Mouse (Mus musculus) adipocyte (in vitro differentiated cells): Measurements from ENCODE around the gene Gramd4.
A peak's percentile ranks its signal among the peaks of the same experiment; 100 is the strongest.

Source experiments
- DNase-seq: peaks from one replicate; pipeline ENCODE4 v3.0.0-alpha.2; 2016; ENCODE audit warnings: low spot score

Gene Gramd4

DNA sequence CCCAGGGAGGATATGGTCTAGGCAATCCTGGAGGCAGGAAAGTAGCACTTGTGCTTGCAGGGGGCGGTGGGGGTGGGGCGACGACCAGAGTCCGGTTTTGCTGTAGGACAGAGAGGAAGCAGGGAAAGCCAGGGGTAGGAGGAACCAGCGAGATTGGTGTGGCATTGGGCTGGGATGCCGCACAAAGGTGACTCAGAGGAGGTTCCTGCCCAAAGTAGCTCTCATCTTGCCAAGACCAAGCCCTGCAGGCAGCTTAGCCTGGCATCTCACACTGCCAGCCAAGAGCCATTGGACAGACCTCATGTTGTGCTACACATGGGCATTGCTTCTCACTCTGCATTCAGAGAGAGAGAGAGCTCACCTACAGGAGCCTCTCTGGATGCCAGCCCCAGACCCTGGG, at the start of gene Gramd4:
Gene Gramd4, plus strand, starts transcription at position 283 of the 400 bp plus-strand sequence.
- peak; percentile 73 for DNase-seq

DNA sequence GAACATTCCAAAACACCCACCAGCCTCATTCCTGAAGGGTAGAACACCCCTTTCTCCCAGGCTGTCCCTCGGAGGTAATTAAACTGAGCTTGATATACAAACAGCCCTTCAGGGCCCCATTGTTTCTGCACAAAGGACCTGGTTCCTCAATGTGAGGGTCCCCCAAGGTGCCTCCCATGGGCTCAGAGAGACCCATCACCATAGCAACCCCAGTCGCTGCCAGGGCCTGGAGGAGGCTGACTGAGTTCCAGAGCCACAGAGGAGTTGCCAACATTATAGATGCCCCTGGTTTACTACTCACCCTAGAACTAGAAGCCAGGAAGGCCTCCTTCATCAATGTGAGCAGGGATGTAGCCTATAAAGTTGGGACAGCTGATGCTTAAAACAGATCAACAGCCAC, 44.4 kb upstream of the Gramd4 start:
- no peak for DNase-seq

DNA sequence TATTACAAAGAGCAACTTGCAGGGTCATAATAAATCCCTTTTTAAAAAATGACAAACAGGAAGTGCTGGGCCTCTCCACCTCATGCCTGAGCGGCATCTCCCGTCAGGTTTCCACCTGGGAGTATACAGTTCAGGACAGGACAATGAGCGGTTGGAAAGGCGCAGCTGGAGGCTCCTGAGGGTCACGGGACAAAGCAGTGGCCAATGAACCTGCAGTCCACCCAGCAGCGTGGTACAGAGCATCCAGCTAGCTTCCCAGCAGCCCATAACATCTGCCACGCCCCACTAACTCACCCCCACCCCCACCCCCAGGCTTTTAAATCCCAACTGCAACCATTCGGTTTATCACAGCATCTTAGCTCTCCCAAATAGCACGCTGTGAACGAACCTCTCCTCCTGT, 43.8 kb upstream of the Gramd4 start:
- no peak for DNase-seq

- no peak for DNase-seq
These were observed 42.5 kb upstream of the Gramd4 start for GRCm38 (mm10) chr15:86015026-86015425.

DNA sequence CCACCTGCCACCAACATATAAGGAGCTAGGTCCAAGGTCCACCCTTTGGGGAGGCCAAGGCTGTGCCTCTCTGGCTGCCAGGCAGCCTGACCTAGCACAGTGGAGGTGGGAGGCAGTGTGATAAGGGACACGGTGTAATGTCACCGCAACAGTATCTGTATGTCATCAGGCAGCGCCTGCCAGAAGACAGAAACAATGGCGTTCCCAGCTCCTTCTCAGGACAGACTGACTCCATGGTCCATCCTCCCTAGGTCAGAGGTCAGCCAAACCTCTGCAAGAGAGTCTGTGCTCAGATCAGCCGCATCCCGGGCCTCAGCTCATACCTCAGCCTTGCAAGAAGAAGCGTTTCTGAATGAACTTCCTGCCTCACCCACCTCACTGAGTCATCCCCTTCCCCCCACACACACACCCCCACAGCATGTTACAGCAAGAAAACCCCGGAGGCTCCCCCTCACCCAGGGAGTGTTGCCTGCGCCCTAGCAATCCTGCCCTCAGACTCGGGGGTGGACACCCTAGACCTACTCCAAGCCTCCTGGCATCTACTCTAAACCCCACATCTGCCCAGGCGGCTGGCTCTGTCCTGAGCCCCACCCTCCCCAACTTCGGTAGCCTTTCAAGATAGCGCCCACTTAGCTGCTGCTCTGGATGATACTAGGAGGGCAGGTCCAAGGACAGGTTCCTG, 41.5 kb upstream of the Gramd4 start:
- DNase-seq = no peak

GRCm38 (mm10) chr15:86017336-86017735, 40.2 kb upstream of the Gramd4 start:
- DNase-seq = no peak

- no peak for DNase-seq
These were observed 38.6 kb upstream of the Gramd4 start for GRCm38 (mm10) chr15:86018753-86019512.

DNA sequence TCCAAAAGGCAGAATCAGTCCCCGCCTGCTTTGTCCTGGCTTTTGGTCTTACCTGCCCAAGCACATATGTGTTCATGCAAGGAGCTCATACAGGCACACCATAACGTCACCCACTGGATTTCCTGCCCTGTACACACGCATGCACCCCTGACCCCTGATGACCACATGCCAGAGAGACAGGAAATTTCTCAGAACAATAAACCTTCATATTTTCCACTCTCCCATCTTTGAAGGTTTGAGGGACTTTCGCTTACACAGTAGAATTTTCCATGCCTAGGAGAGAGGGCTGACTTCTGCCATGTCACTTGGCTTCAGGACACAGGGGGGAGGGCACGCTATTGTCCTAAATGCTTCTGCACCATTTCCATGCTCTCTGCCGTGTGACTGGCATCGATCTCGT, 37.5 kb upstream of the Gramd4 start:
- DNase-seq = no peak

GRCm38 (mm10) chr15:86021301-86021700, 36.2 kb upstream of the Gramd4 start:
- no peak for DNase-seq

DNA sequence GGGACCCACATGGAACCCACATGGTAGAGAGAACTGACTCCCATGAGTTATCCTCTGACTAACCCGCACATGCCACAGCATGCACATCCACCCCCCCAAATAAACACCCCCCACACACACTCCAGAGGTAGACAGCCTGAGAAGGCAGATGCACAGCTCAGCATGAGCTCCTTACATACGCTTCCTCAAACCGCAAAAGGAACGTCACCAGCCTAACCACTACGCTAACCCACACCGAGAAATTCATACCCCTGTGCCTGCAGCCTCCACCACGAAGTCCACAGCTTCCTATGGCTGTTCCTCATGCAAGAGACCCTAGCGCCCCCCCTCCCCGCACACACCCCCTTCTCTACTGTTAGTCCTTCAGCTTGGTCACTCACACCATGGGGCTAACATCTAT, 35.5 kb upstream of the Gramd4 start:
- DNase-seq = no peak

DNA sequence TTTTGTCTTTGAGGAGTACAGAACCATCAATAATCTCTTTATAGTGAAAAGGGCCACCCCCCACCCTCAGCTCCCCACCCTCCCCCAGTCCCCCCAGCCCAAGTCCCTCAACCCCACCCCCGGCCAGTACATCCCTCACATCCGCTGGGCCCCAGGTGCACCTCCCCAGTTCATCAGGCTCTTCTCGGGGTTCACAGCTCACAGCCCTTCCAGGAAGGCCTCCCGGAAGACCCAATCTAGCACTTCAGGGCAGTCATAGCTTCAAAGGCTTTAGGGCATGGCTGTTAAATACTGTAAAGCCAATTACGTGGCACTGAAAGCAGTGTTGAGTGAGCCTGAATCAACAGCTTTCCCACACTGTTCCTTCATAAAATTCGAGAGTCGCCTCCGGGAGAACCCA, 29.6 kb upstream of the Gramd4 start:
- DNase-seq = no peak

GRCm38 (mm10) chr15:86029981-86030380, 27.5 kb upstream of the Gramd4 start:
- DNase-seq = no peak

DNA sequence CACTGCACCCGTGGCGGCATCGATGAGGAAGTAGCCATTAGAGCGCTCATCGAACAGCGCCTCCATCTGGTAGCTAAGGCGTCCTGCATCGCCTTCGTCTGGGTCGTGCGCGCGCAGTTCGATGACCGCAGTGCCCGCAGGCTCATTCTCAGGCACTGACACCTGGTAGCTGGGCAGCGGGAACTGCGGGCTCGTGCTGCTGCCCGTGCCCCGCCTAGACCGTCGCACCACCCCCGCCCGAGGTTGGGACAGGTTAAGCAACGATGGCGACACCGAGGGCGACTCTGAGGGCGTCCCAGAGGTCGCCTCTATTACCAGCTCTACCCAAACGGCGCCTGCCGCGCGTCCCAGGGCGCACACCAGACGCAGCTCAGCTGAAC, 24.7 kb upstream of the Gramd4 start:
- no peak for DNase-seq

- DNase-seq = no peak
These were observed 24.2 kb upstream of the Gramd4 start, which contains the start of gene Celsr1 for GRCm38 (mm10) chr15:86033191-86033841. Gene Celsr1 (minus strand): TSS chr15:86033777.

DNA sequence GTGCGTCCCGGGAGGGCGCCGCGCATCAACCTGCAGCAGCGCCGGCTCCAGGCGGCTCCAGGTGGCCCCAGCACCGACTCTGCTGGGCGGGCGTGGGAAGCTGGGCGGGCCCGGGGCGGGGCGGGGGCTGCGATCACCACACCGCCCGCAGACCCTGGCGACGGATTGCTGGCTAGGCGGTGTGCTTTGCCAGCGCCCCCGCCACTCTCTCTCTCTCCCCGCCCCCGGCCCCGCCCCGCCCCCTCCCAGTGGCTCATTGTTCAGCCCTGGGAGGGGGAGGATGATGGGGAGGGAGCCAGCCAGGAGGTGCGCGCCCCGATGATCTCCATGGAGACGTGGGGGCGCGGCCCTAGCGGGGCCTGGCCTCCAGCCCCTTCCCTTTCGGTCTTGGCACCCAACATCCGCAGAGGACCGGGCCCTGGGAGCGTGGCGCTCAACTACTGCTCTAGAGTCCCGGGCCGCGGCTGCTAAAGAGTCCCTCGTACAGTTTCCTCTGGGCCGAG, 23.4 kb upstream of the Gramd4 start:
- DNase-seq = no peak

DNA sequence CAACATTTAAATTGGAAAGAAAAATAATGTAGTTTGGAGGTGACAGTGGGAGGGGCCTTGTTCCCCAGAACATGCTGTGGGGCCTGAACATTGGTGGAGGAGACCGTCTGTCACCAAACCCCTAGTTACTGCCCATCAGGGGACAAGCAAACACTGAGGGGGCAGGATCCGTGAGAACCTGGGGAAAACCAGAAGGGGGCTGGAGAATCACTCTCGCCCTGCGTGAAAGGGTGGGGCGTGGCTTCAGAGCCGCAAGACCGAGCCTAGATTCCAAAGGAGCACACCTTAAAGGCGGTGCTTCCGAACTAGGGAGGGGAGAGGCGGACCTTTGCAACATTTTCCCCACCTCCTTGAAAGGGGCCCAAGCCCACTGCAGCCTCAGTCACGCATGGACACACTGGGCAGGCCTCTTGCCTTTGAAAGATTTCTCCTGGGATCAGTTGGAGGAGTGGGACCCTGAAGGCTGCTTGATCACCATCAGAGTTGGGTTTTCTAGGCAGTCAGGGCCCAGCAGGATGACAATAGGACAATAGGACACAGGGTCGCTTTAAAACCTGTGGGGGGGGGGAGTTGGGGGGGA, 22.6 kb upstream of the Gramd4 start:
- DNase-seq = no peak

GRCm38 (mm10) chr15:86035913-86036312, 21.6 kb upstream of the Gramd4 start:
- no peak for DNase-seq

GRCm38 (mm10) chr15:86038802-86039201, 18.7 kb upstream of the Gramd4 start:
- peak; percentile 71 for DNase-seq

GRCm38 (mm10) chr15:86041421-86041820, 16.1 kb upstream of the Gramd4 start:
- DNase-seq = peak; percentile 23

- no peak for DNase-seq
These were observed 15.1 kb upstream of the Gramd4 start for GRCm38 (mm10) chr15:86042364-86042763.

GRCm38 (mm10) chr15:86049510-86049909, 8.0 kb upstream of the Gramd4 start:
- DNase-seq = no peak

DNA sequence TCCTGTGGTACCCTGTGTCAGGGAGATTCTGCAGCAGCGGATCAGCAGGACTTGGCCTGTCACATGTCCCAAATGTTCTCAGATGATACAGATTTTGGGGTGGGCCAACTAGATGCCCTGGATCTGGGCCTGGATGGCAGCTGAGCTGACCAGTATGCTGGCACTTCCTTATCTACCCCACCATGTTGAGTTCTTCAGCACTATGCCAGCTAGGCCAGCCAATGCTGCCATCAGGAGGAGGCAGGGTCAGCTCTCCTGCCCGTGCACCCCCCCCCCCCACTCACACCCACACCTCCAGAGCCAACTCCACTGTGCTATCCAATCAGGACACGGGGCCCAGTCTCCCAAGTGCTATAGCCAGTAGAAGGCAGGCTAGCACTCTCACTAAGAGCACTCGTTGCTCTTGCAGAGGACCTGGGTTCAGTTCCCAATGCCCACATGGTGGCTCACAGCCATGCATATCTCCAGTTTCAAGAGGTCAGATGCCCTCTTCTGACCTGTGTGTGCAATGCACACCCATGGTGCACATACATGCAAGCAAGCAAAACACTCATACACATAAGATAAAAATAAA, 7.2 kb upstream of the Gramd4 start:
- DNase-seq = peak; percentile 48
